Comparison of ENCODE assay signal across 22 mouse cellular contexts in the genomic region with DNA sequence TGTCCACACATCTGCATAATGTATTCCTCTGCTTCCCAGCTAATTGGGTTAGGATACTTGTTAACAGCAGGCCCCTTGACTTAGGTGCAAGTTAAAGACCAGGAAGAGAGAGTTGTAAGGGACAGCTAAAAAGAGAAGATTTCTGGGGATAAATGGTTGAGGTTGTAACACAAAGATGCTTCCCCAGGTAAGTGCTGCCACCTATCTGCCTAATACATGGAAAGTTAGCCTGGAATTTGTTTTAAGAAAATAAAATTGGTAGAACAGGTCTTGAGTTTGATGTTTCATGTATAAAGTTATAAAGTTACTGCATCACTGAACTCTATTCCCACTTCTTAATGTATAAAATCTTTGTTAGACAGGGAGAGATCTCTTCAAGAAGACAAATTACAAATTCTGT.
DNase-seq lines count a peak whose midpoint lies in the region; ATAC-seq and TF ChIP-seq lines count a peak whose summit lies in the region.
"Had no signal": no experiment of that assay in that cellular context is flagged by ENCODE, and none has a peak within 500 bp of the region (broad histone marks: within the 10 kb centered on the region; RNA-seq: fewer than 3 reads in every experiment).

No protein-coding gene starts in this region.

- no peaks in the 10 kb centered on the region for H3K27me3 ChIP-seq in kidney, postnatal 0 days (ENCODE audit: insufficient read depth, low read length)
- H3K27me3 ChIP-seq: embryonic facial prominence, embryonic 13.5 days; forebrain, embryonic 13.5 days; hindbrain, embryonic 15.5 days had no signal

- no peak overlapping the region for H3K9ac ChIP-seq in kidney, postnatal 0 days (ENCODE audit: low read depth, low read length)
- H3K9ac ChIP-seq: embryonic facial prominence, embryonic 13.5 days; forebrain, embryonic 13.5 days; hindbrain, embryonic 15.5 days; liver, postnatal 0 days had no signal

- H3K9me3 ChIP-seq in kidney, postnatal 0 days (replicated peaks; ENCODE audit: low read length) = no peaks in the 10 kb centered on the region
- H3K9me3 ChIP-seq: embryonic facial prominence, embryonic 13.5 days; forebrain, embryonic 13.5 days; hindbrain, embryonic 15.5 days; midbrain, embryonic 10.5 days had no signal

- H3K4me3 ChIP-seq in kidney, postnatal 0 days (replicated peaks; ENCODE audit: low read depth, low read length) = no peak overlapping the region
- H3K4me3 ChIP-seq: embryonic facial prominence, embryonic 13.5 days; forebrain, embryonic 13.5 days; hindbrain, embryonic 15.5 days; midbrain, embryonic 10.5 days had no signal

- no peaks in the 10 kb centered on the region for H3K36me3 ChIP-seq in kidney, postnatal 0 days (ENCODE audit: insufficient read depth, low read length)
- H3K36me3 ChIP-seq: embryonic facial prominence, embryonic 13.5 days; hindbrain, embryonic 15.5 days; midbrain, embryonic 10.5 days had no signal

- H3K27ac ChIP-seq in kidney, postnatal 0 days = no peak overlapping the region
- H3K27ac ChIP-seq: embryonic facial prominence, embryonic 13.5 days; forebrain, embryonic 13.5 days; hindbrain, embryonic 15.5 days; midbrain, embryonic 10.5 days had no signal

- intact Hi-C loops in left cerebral cortex, postnatal 25 days (cut with DNase I) = no loop called here

- ATAC-seq in kidney, postnatal 0 days (replicated peaks; ENCODE audit: low FRiP score, low read depth) = no peak
- ATAC-seq in inflammation-experienced regulatory T-cells, adult 6 months = no peak
- ATAC-seq: forebrain, embryonic 13.5 days; intestine, embryonic 16.5 days; liver, postnatal 0 days; lung, postnatal 0 days had no signal

- TF ChIP-seq CTCF in kidney, postnatal 0 days (IDR thresholded peaks at IDR 0.05; ENCODE audit: low read depth) = peak; percentile 43

- H3K4me1 ChIP-seq in kidney, postnatal 0 days (replicated peaks; ENCODE audit: insufficient read depth, low read length) = no peaks in the 10 kb centered on the region
- H3K4me1 ChIP-seq: embryonic facial prominence, embryonic 13.5 days; forebrain, embryonic 13.5 days; hindbrain, embryonic 15.5 days; midbrain, embryonic 10.5 days had no signal

- H3K4me2 ChIP-seq in kidney, postnatal 0 days (ENCODE audit: low read length) = no peak overlapping the region
- H3K4me2 ChIP-seq: embryonic facial prominence, embryonic 13.5 days; forebrain, embryonic 13.5 days; hindbrain, embryonic 15.5 days had no signal

- DNase-seq in cerebellum, adult 9-10 months = peak; percentile 1
- no peak for DNase-seq in cerebellum, adult 11 months
- DNase-seq in kidney, postnatal 0 days (ENCODE audit: low spot score) = no peak
- no peak for DNase-seq in kidney, postnatal 36 days
- peak; percentile 2 to 3 for DNase-seq in left cerebral cortex, postnatal 25 days (ENCODE audit: low spot score in 2 of 2)
- no peak for DNase-seq in left cerebral cortex, adult 9 months (ENCODE audit: low spot score in 2 of 2)
- peak; percentile 4 for DNase-seq in MN1 (ENCODE audit: low spot score)
- DNase-seq: adrenal gland, postnatal 36 days; cerebellum, adult 9-11 months; heart, postnatal 4 days; kidney, adult 9 months; kidney, postnatal 25 days; liver, postnatal 0 days; right cerebral cortex, postnatal 4 days; thymus, postnatal 25 days had no signal

Comparison
In these comparisons a context has a peak if more than half of its experiments do, and no peak if none do; other contexts are left out.
1. DNase-seq: peak in cerebellum, adult 9-10 months (single experiment), left cerebral cortex, postnatal 25 days (2 of 2) and MN1 (single experiment); none in cerebellum, adult 11 months (single experiment), kidney, postnatal 0 days (single experiment), kidney, postnatal 36 days (0 of 2) and left cerebral cortex, adult 9 months (0 of 2).